Mouse (Mus musculus) hindbrain, postnatal 0 days (tissue): ENCODE measurements around the gene Sema3c. TPM values are rescaled to one million over a fixed set of nuclear protein-coding genes. Genes with fewer than 3 reads are reported as not detected.
"Not testable (repeated sequence)": the region's sequence is repeated elsewhere in the genome, so short reads cannot be mapped to it uniquely, and the experiment has no call there.

Experiments
- ATAC-seq: fragments of 200-750 bp; cut with Nextera tagmentation; 2 replicates; pipeline ENCODE4 v1.8.0; 2017; ENCODE audit warnings: mild to moderate bottlenecking, moderate TSS enrichment, moderate library complexity
- DNase-seq: peaks from one replicate; pipeline ENCODE4 v3.0.0-alpha.2; 2015; ENCODE audit warnings: low spot score
- H3K27ac ChIP-seq: fragments of 300-500 bp; sonication (generic); 2 replicates; pipeline ENCODE4 v1.5.1; 2014; ENCODE audit warnings: mild to moderate bottlenecking
- H3K27me3 ChIP-seq: fragments of 300-500 bp; sonication (generic); 2 replicates; pipeline ENCODE4 v1.6.1; 2014; ENCODE audit warnings: low read length, mixed read lengths; ENCODE audit not compliant: insufficient read depth
- H3K36me3 ChIP-seq: fragments of 300-500 bp; sonication (generic); 2 replicates; pipeline ENCODE4 v1.6.1; 2014; ENCODE audit warnings: low read length, mixed read lengths; ENCODE audit not compliant: insufficient read depth
- H3K4me1 ChIP-seq: fragments of 300-500 bp; sonication (generic); 2 replicates; pipeline ENCODE4 v1.6.1; 2014; ENCODE audit warnings: antibody characterized with exemption, low read length, mixed read lengths; ENCODE audit not compliant: insufficient read depth
- H3K4me2 ChIP-seq: fragments of 300-500 bp; sonication (generic); 2 replicates; pipeline ENCODE4 v1.6.1; 2014; ENCODE audit warnings: low read depth, mild to moderate bottlenecking, low read length, moderate library complexity, mixed read lengths
- H3K4me3 ChIP-seq: fragments of 300-500 bp; sonication (generic); 2 replicates; pipeline ENCODE4 v1.5.1; 2014; ENCODE audit warnings: low read length
- H3K9ac ChIP-seq: fragments of 300-500 bp; sonication (generic); replicated peaks from 2 replicates; pipeline ENCODE4 v1.6.1; 2014; ENCODE audit warnings: mild to moderate bottlenecking, low read length, moderate library complexity, mixed read lengths
- H3K9me3 ChIP-seq: fragments of 300-500 bp; sonication (generic); 2 replicates; pipeline ENCODE4 v1.6.1; 2016; ENCODE audit warnings: low read length, mixed read lengths
- CTCF ChIP-seq: IDR thresholded peaks from 2 replicates; pipeline ENCODE4 v1.5.1; 2016; ENCODE audit warnings: antibody characterized with exemption, control low read depth, low read depth
- WGBS: fragments of 180-500 bp; shearing (Covaris S2); extraction: QIAGEN DNeasy Blood & Tissue Kit; methylation state at CpG from one replicate; pipeline ENCODE4 v1.1.7; 2014; 5-methylcytosine and 5-hydroxymethylcytosine counted together
- polyA plus RNA-seq: library from polyadenylated mRNA; unstranded; fragments of >200 nt; fragmentation: Nextera tagmentation; extraction: Ambion mirVana; gene quantifications from 2 replicates; pipeline ENCODE4 v1.2.1, GENCODE M21; 2015
- total RNA-seq: library from RNA; depleted of rRNA; stranded (reverse); fragments of >200 nt; gene quantifications from 2 replicates; pipeline ENCODE4 v1.2.3, GENCODE M21; 2014; rRNA removed

Gene Sema3c
- total RNA-seq (23.5 and 26.1 TPM in 2 replicates), polyA plus RNA-seq (11.3 and 11.6 TPM in 2 replicates)

- H3K4me1 ChIP-seq: no peaks in the 10 kb centered on the region; the same call in 1 of the 2 replicates
- no peaks in the 10 kb centered on the region for H3K36me3 ChIP-seq
- WGBS: 1% methylated on average over 16 of the region's 16 CpGs
- no peaks in the 10 kb centered on the region for H3K27me3 ChIP-seq
- DNase-seq (peak; percentile 46), ATAC-seq (peak; percentile 8; the same call in 1 of the 2 replicates)
- TF ChIP-seq CTCF: peak; percentile 65
- peak within 1 kb of the TSS; percentile 44 for H3K9ac ChIP-seq
- H3K4me2 ChIP-seq: peak within 1 kb of the TSS; percentile 95
- H3K27ac ChIP-seq: peak within 1 kb of the TSS; percentile 20; the same call in 1 of the 2 replicates
- peak within 1 kb of the TSS; percentile 75 for H3K4me3 ChIP-seq
- no peaks in the 10 kb centered on the region for H3K9me3 ChIP-seq
These were observed at the start of gene Sema3c for GRCm38 (mm10) chr5:17573694-17574380. Gene Sema3c (plus strand): TSS chr5:17574281.

- H3K9ac ChIP-seq, H3K36me3 ChIP-seq, ATAC-seq, H3K27ac ChIP-seq, H3K4me3 ChIP-seq, H3K4me1 ChIP-seq, H3K9me3 ChIP-seq, H3K27me3 ChIP-seq, DNase-seq, H3K4me2 ChIP-seq: not testable (repeated sequence)
- WGBS: 93% methylated on average over 2 of the region's 2 CpGs
These were observed 42.9 kb upstream of the Sema3c start for GRCm38 (mm10) chr5:17531165-17531564.

GRCm38 (mm10) chr5:17543141-17543540, 30.9 kb upstream of the Sema3c start:
- H3K4me2 ChIP-seq: no peak overlapping the region
- H3K27me3 ChIP-seq: no peaks in the 10 kb centered on the region
- H3K27ac ChIP-seq: no peak overlapping the region
- ATAC-seq (no peak), DNase-seq (no peak)
- H3K9ac ChIP-seq: no peak overlapping the region
- TF ChIP-seq CTCF: no peak
- no peaks in the 10 kb centered on the region for H3K9me3 ChIP-seq
- H3K4me1 ChIP-seq: no peaks in the 10 kb centered on the region
- H3K4me3 ChIP-seq: no peak overlapping the region
- H3K36me3 ChIP-seq: no peaks in the 10 kb centered on the region
- WGBS: 78% methylated on average over 4 of the region's 4 CpGs

- no peak overlapping the region for H3K4me2 ChIP-seq
- H3K4me1 ChIP-seq: no peaks in the 10 kb centered on the region
- no peak for ATAC-seq
- H3K4me3 ChIP-seq: no peak overlapping the region
- H3K9ac ChIP-seq: no peak overlapping the region
- H3K9me3 ChIP-seq: no peaks in the 10 kb centered on the region
- no peak for DNase-seq
- H3K27me3 ChIP-seq: no peaks in the 10 kb centered on the region
- WGBS: 69% methylated on average over 2 of the region's 2 CpGs
- no peak overlapping the region for H3K27ac ChIP-seq
- no peak for TF ChIP-seq CTCF
- H3K36me3 ChIP-seq: no peaks in the 10 kb centered on the region
These were observed 29.1 kb upstream of the Sema3c start for GRCm38 (mm10) chr5:17544904-17545449.

- ATAC-seq (no peak), DNase-seq (no peak)
- 47% methylated on average over 3 of the region's 3 CpGs for WGBS
- H3K9me3 ChIP-seq: no peaks in the 10 kb centered on the region
- H3K36me3 ChIP-seq: no peaks in the 10 kb centered on the region
- no peaks in the 10 kb centered on the region for H3K27me3 ChIP-seq
- no peak overlapping the region for H3K27ac ChIP-seq
- no peak for TF ChIP-seq CTCF
- H3K4me2 ChIP-seq: no peak overlapping the region
- H3K4me1 ChIP-seq: no peaks in the 10 kb centered on the region
- no peak overlapping the region for H3K9ac ChIP-seq
- H3K4me3 ChIP-seq: no peak overlapping the region
These were observed 22.4 kb upstream of the Sema3c start for GRCm38 (mm10) chr5:17551693-17552092.

- H3K27ac ChIP-seq: no peak overlapping the region
- DNase-seq (peak; percentile 13), ATAC-seq (peak; percentile 80)
- no peak overlapping the region for H3K4me3 ChIP-seq
- no peaks in the 10 kb centered on the region for H3K9me3 ChIP-seq
- H3K4me1 ChIP-seq: no peaks in the 10 kb centered on the region
- TF ChIP-seq CTCF: no peak
- H3K9ac ChIP-seq: no peak overlapping the region
- H3K36me3 ChIP-seq: no peaks in the 10 kb centered on the region
- 20% methylated on average over 7 of the region's 7 CpGs for WGBS
- no peak overlapping the region for H3K4me2 ChIP-seq
- no peaks in the 10 kb centered on the region for H3K27me3 ChIP-seq
These were observed 18.0 kb upstream of the Sema3c start for GRCm38 (mm10) chr5:17556073-17556473.

GRCm38 (mm10) chr5:17556715-17557265, 17.3 kb upstream of the Sema3c start:
- no peaks in the 10 kb centered on the region for H3K4me1 ChIP-seq
- no peak overlapping the region for H3K4me3 ChIP-seq
- ATAC-seq (no peak), DNase-seq (no peak)
- WGBS: 91% methylated on average over 3 of the region's 3 CpGs
- H3K27ac ChIP-seq: no peak overlapping the region
- no peak for TF ChIP-seq CTCF
- no peaks in the 10 kb centered on the region for H3K9me3 ChIP-seq
- no peak overlapping the region for H3K4me2 ChIP-seq
- H3K27me3 ChIP-seq: no peaks in the 10 kb centered on the region
- H3K36me3 ChIP-seq: no peaks in the 10 kb centered on the region
- no peak overlapping the region for H3K9ac ChIP-seq
